Mouse (Mus musculus): ENCODE data around the gene Fbxw8.

The Fbxw8 gene

DNA sequence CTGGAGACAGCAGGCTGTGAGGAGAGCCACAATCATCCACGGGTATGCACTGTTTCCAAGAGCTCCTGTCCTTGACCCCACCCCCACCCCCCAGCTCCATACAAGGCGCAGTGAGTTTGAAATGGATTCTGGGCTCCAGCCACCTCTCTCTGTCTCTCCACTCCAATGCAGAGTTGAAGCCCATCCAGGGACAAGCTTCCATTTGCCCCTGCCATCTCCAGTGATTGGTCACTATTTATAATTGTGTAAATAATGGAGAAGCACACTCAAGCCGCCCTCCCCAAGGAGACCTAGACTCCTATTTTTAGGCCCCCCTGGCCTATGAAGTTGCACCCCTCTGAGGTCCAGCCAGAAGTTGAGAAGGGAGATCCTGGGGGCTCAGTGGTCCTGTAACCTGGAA, 132.2 kb downstream of the Fbxw8 start:
- no peak for DNase-seq (ENCODE audit: low spot score in 2 of 2)

- no peak for DNase-seq (ENCODE audit: low spot score in 2 of 2)
These were observed 135.4 kb downstream of the Fbxw8 start for GRCm38 (mm10) chr5:118019905-118020304.

GRCm38 (mm10) chr5:118017527-118017926, 137.7 kb downstream of the Fbxw8 start:
- DNase-seq (ENCODE audit: low spot score in 2 of 2) = no peak

DNA sequence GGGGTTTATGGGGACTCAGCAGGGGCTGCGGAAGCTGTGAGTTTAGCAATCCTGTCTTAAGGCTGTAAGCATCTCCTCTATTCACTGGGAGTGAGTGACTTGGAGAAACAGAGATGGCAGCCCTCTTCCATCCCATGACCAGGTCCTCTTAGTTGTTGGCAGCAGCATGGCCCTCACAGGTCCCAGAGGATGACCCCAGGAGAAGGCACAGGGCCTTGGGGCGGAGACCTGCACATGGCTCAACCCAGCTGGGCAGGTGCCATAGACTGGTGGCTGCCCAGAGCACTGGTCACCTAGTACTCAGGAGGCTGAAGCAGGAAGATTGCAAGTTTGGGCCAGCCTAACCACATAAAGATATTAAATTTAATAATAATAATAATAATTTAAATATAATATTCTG, 139.6 kb downstream of the Fbxw8 start:
- DNase-seq (ENCODE audit: low spot score in 2 of 2) = no peak

- DNase-seq (ENCODE audit: low spot score in 2 of 2) = no peak
These were observed 140.2 kb downstream of the Fbxw8 start for GRCm38 (mm10) chr5:118015028-118015427.

All from spleen, postnatal 4 days (tissue).